Mouse (Mus musculus) MEL (cell line): ENCODE results near the gene Fnip2. TPM values are rescaled to one million over a fixed set of nuclear protein-coding genes. Genes with fewer than 3 reads are reported as not detected.

Source experiments
- DNase-seq: peaks from one replicate; pipeline ENCODE4 v3.0.0; 2011; ENCODE audit warnings: low read depth, low spot score
- H3K27ac ChIP-seq: 2 replicates; pipeline ENCODE4 v1.5.1; 2012; ENCODE audit warnings: low read depth, mild to moderate bottlenecking, control low read depth, low read length, moderate library complexity; ENCODE audit not compliant: control insufficient read depth
- H3K27me3 ChIP-seq, 2 experiments: fragments of 150-350 bp in 1 of 2; sonication (generic) in 1 of 2; 2 replicates each; pipeline ENCODE4 v1.6.1; 2012; ENCODE audit warnings: low read length in 2 of 2, mild to moderate bottlenecking in 2 of 2, improper control_type of control experiment in 1 of 2, moderate library complexity in 1 of 2; ENCODE audit not compliant: insufficient read depth in 2 of 2, control insufficient read depth in 1 of 2
- H3K36me3 ChIP-seq, 2 experiments: 2 replicates each; pipeline ENCODE4 v1.6.1; 2012 to 2014; ENCODE audit warnings: low read length in 2 of 2, improper control_type of control experiment in 1 of 2, inconsistent platforms in 1 of 2, mild to moderate bottlenecking in 1 of 2; ENCODE audit not compliant: insufficient read depth in 2 of 2, control insufficient read depth in 1 of 2
- H3K4me1 ChIP-seq, 2 experiments: fragments of 150-350 bp in 1 of 2; sonication (generic) in 1 of 2; 2 replicates each; pipeline ENCODE4 v1.6.1; 2012; ENCODE audit warnings: low read length in 2 of 2, improper control_type of control experiment in 1 of 2, mild to moderate bottlenecking in 1 of 2; ENCODE audit not compliant: insufficient read depth in 2 of 2, control insufficient read depth in 1 of 2
- H3K4me3 ChIP-seq, 2 experiments: fragments of 150-350 bp in 1 of 2; sonication (generic) in 1 of 2; 2 replicates each; pipeline ENCODE4 v1.5.1; 2012; ENCODE audit warnings: low read depth in 2 of 2, low read length in 2 of 2, mild to moderate bottlenecking in 2 of 2, moderate library complexity in 2 of 2, control low read depth in 1 of 2, improper control_type of control experiment in 1 of 2; ENCODE audit not compliant: control insufficient read depth in 1 of 2, insufficient read depth in 1 of 2
- H3K79me2 ChIP-seq: 2 replicates; pipeline ENCODE4 v1.6.1; 2012; ENCODE audit warnings: mild to moderate bottlenecking, low read length, moderate library complexity; ENCODE audit not compliant: control insufficient read depth, poor library complexity, insufficient read depth
- H3K9ac ChIP-seq: 2 replicates; pipeline ENCODE4 v1.6.1; 2012; ENCODE audit warnings: low read depth, mild to moderate bottlenecking, control low read depth, low read length, moderate library complexity; ENCODE audit not compliant: control insufficient read depth, poor library complexity, severe bottlenecking
- H3K9me3 ChIP-seq: fragments of 150-350 bp; sonication (generic); replicated peaks from 2 replicates; pipeline ENCODE4 v1.6.1; 2012; ENCODE audit warnings: mild to moderate bottlenecking, low read length, improper control_type of control experiment, moderate library complexity; ENCODE audit not compliant: insufficient read depth
- CHD1 ChIP-seq: IDR thresholded peaks from 2 replicates; pipeline ENCODE4 v1.6.1; 2012; ENCODE audit warnings: low read depth, mild to moderate bottlenecking, inconsistent platforms, low read length, improper control_type of control experiment
- CTCF ChIP-seq, 3 experiments: IDR thresholded peaks in 2 of 3; conservative IDR thresholded peaks in 1 of 3; 2 replicates each; pipeline ENCODE4 v1.5.1; 2011 to 2012; ENCODE audit warnings: low read length in 3 of 3, low read depth in 2 of 3, mild to moderate bottlenecking in 2 of 3, improper control_type of control experiment in 1 of 3, inconsistent platforms in 1 of 3, mixed read lengths in 1 of 3, moderate library complexity in 1 of 3; ENCODE audit not compliant: control insufficient read depth in 1 of 3, insufficient read depth in 1 of 3, poor library complexity in 1 of 3, severe bottlenecking in 1 of 3
- E2F4 ChIP-seq: IDR thresholded peaks from 2 replicates; pipeline ENCODE4 v1.6.1; 2011; ENCODE audit warnings: low read depth, low read length, improper control_type of control experiment, borderline replicate concordance
- ELF1 ChIP-seq: IDR thresholded peaks from 2 replicates; pipeline ENCODE4 v1.6.1; 2014; ENCODE audit warnings: low read depth, mild to moderate bottlenecking, inconsistent platforms, low read length, improper control_type of control experiment, moderate library complexity
- ETS1 ChIP-seq: IDR thresholded peaks from 2 replicates; pipeline ENCODE4 v1.6.1; 2012; ENCODE audit warnings: low read depth, mild to moderate bottlenecking, inconsistent platforms, low read length, improper control_type of control experiment, moderate library complexity
- GATA1 ChIP-seq: IDR thresholded peaks from 2 replicates; pipeline ENCODE4 v1.6.1; 2011; ENCODE audit warnings: low read depth, low read length, improper control_type of control experiment
- HCFC1 ChIP-seq: IDR thresholded peaks from 2 replicates; pipeline ENCODE4 v1.6.1; 2012; ENCODE audit warnings: low read depth, mild to moderate bottlenecking, inconsistent platforms, low read length, improper control_type of control experiment, moderate library complexity
- JUND ChIP-seq: IDR thresholded peaks from 2 replicates; pipeline ENCODE4 v1.6.1; 2011; ENCODE audit warnings: low read depth, mild to moderate bottlenecking, improper control_type of control experiment, low read length
- MAFK ChIP-seq: IDR thresholded peaks from 2 replicates; pipeline ENCODE4 v1.6.1; 2011; ENCODE audit warnings: low read depth, mild to moderate bottlenecking, low read length, improper control_type of control experiment, borderline replicate concordance
- MYC ChIP-seq: IDR thresholded peaks from 2 replicates; pipeline ENCODE4 v1.6.1; 2011; ENCODE audit warnings: low read depth, mild to moderate bottlenecking, low read length, improper control_type of control experiment, moderate library complexity
- NRF1 ChIP-seq: IDR thresholded peaks from 2 replicates; pipeline ENCODE4 v1.6.1; 2014; ENCODE audit warnings: low read depth, mild to moderate bottlenecking, inconsistent platforms, low read length, improper control_type of control experiment, moderate library complexity; ENCODE audit not compliant: poor library complexity, insufficient read depth, severe bottlenecking
- POLR2AphosphoS5 ChIP-seq: IDR thresholded peaks from 2 replicates; pipeline ENCODE4 v1.6.1; 2012; ENCODE audit warnings: low read depth, borderline replicate concordance, mild to moderate bottlenecking, inconsistent platforms, low read length, moderate library complexity, mixed read lengths
- RAD21 ChIP-seq: IDR thresholded peaks from 2 replicates; pipeline ENCODE4 v1.6.1; 2011; ENCODE audit warnings: mild to moderate bottlenecking, low read depth, low read length, improper control_type of control experiment
- SIN3A ChIP-seq: IDR thresholded peaks from 2 replicates; pipeline ENCODE4 v1.6.1; 2012; ENCODE audit warnings: low read length, improper control_type of control experiment, inconsistent platforms
- SMC3 ChIP-seq: IDR thresholded peaks from 2 replicates; pipeline ENCODE4 v1.6.1; 2011; ENCODE audit warnings: low read depth, low read length, improper control_type of control experiment
- USF2 ChIP-seq, 2 experiments: IDR thresholded peaks; 2 replicates each; pipeline ENCODE4 v1.6.1; 2011 to 2012; ENCODE audit warnings: improper control_type of control experiment in 2 of 2, low read length in 2 of 2, borderline replicate concordance in 1 of 2, inconsistent platforms in 1 of 2, low read depth in 1 of 2, mild to moderate bottlenecking in 1 of 2; ENCODE audit not compliant: insufficient read depth in 1 of 2
- ZC3H11A ChIP-seq: IDR thresholded peaks from 2 replicates; pipeline ENCODE4 v1.6.1; 2012; ENCODE audit warnings: low read depth, mild to moderate bottlenecking, inconsistent platforms, low read length, improper control_type of control experiment
- ZKSCAN1 ChIP-seq: IDR thresholded peaks from 2 replicates; pipeline ENCODE4 v1.6.1; 2012; ENCODE audit warnings: low read depth, mild to moderate bottlenecking, inconsistent platforms, low read length, improper control_type of control experiment, moderate library complexity
- polyA plus RNA-seq, 2 experiments: library from polyadenylated mRNA; stranded (reverse) in 1 of 2; unstranded in 1 of 2; fragments of >175 nt in 1 of 2; fragments of >200 nt in 1 of 2; gene quantifications; 2 replicates each; pipeline versions ENCODE4 v1.2.1 to v1.2.4; 2012; ENCODE audit warnings: low replicate concordance in 2 of 2, low read depth in 1 of 2; ENCODE audit not compliant: insufficient read length in 2 of 2, insufficient read depth in 1 of 2, missing spikeins in 1 of 2
- total RNA-seq: library from RNA; depleted of rRNA; stranded (reverse); fragments of 300-350 nt; gene quantifications from 2 replicates; pipeline ENCODE4 v1.2.3, GENCODE M21; 2012

Fnip2 gene
- total and polyA plus RNA-seq, 3 experiments, result 10.4 to 65.8 (median 11.0) TPM

- TF ChIP-seq POLR2AphosphoS5, result no peak
- TF ChIP-seq ETS1, result 0 out of 2 replicates have a peak, but pooled peaks have one; percentile 24
These were observed 23.5 kb upstream of the Fnip2 start, which contains the start of gene Ppid (continued) for GRCm38 (mm10) chr3:79590863-79591792.

GRCm38 (mm10) chr3:79589671-79590070 lies 22.1 kb upstream of the Fnip2 start:
- H3K27me3 ChIP-seq, result no peaks in the 10 kb centered on the region
- H3K4me1 ChIP-seq, result peaks cover 0 to 10% of the 10 kb centered on the region in 2 experiments; a peak in 2 of 4 replicates
- no peak overlapping the region for H3K4me3 ChIP-seq
- DNase-seq, result peak; percentile 8
- no peaks in the 10 kb centered on the region for H3K9me3 ChIP-seq
- H3K36me3 ChIP-seq, result peaks cover 9 to 22% of the 10 kb centered on the region in 2 experiments
- no peak overlapping the region for H3K9ac ChIP-seq
- H3K27ac ChIP-seq, result no peak overlapping the region
- peaks cover 35% of the 10 kb centered on the region for H3K79me2 ChIP-seq
- TF ChIP-seq E2F4, result no peak

GRCm38 (mm10) chr3:79586804-79587203 lies 19.2 kb upstream of the Fnip2 start:
- TF ChIP-seq MYC (no peak), ZC3H11A (peak; percentile 98), CTCF (IDR thresholded peaks at IDR 0.05 in 2 of 3, conservative IDR thresholded peaks at IDR 0.05 in 1 of 3; ENCODE audit: control insufficient read depth in 1 of 3, insufficient read depth in 1 of 3, low read depth in 2 of 3, low read length in 3 of 3, poor library complexity in 1 of 3, severe bottlenecking in 1 of 3) (peak; percentile 95 to 100 (median 96)), CHD1 (no peak), USF2 (IDR thresholded peaks at IDR 0.05; ENCODE audit: borderline replicate concordance in 1 of 2, insufficient read depth in 1 of 2, low read depth in 1 of 2, low read length in 2 of 2) (no peak), SIN3A (0 out of 2 replicates have a peak, but pooled peaks have one; percentile 23), NRF1 (0 out of 2 replicates have a peak, but pooled peaks have one; percentile 16), GATA1 (0 out of 2 replicates have a peak, but pooled peaks have one; percentile 21), HCFC1 (peak; percentile 42; the same call in 1 of the 2 replicates), ELF1 (no peak), ZKSCAN1 (no peak), JUND (no peak), MAFK (no peak), SMC3 (peak; percentile 99), RAD21 (peak; percentile 100)
- Histone ChIP-seq H3K27me3 (no peaks in the 10 kb centered on the region), H3K9me3 (no peaks in the 10 kb centered on the region), H3K4me3 (peak overlapping the region; percentile 28 to 44; a peak in 3 of 4 replicates), H3K9ac (peak overlapping the region; percentile 53), H3K27ac (no peak overlapping the region), H3K4me1 (peaks cover 0 to 7% of the 10 kb centered on the region in 2 experiments; a peak in 2 of 4 replicates), H3K79me2 (peaks cover 10% of the 10 kb centered on the region), H3K36me3 (peaks cover 0 to 6% of the 10 kb centered on the region in 2 experiments; a peak in 2 of 4 replicates)
- DNase-seq, result peak; percentile 95
